Mouse (Mus musculus) CH12.LX (cell line): ENCODE data around the gene Mapk8ip1.

Experiments
- CTCF ChIP-seq, 2 experiments: IDR thresholded peaks in 1 of 2; conservative IDR thresholded peaks in 1 of 2; 2 replicates each; pipeline ENCODE4 v1.5.1; 2011 to 2012; ENCODE audit warnings: low read depth in 2 of 2, low read length in 2 of 2, improper control_type of control experiment in 1 of 2, inconsistent platforms in 1 of 2, mild to moderate bottlenecking in 1 of 2, moderate library complexity in 1 of 2
- GABPA ChIP-seq: IDR thresholded peaks from 2 replicates; pipeline ENCODE4 v1.6.1; 2012; ENCODE audit warnings: low read depth, low read length, improper control_type of control experiment, inconsistent platforms; ENCODE audit not compliant: insufficient replicate concordance
- KAT2A ChIP-seq: IDR thresholded peaks from 2 replicates; pipeline ENCODE4 v1.6.1; 2012; ENCODE audit warnings: low read length, improper control_type of control experiment, inconsistent platforms; ENCODE audit not compliant: insufficient replicate concordance
- MAX ChIP-seq: IDR thresholded peaks from 2 replicates; pipeline ENCODE4 v1.6.1; 2011; ENCODE audit warnings: low read length, improper control_type of control experiment
- POLR2A ChIP-seq: IDR thresholded peaks from 2 replicates; pipeline ENCODE4 v1.6.1; 2011; ENCODE audit warnings: low read depth, mild to moderate bottlenecking, improper control_type of control experiment, low read length
- ZNF384 ChIP-seq: IDR thresholded peaks from 2 replicates; pipeline ENCODE4 v1.6.1; 2012; ENCODE audit warnings: low read depth, low read length, improper control_type of control experiment, inconsistent platforms

GRCm38 (mm10) chr2:92377320-92377719, 23.7 kb downstream of the Mapk8ip1 start:
- TF ChIP-seq CTCF (conservative IDR thresholded peaks at IDR 0.05 in 1 of 2, IDR thresholded peaks at IDR 0.05 in 1 of 2; ENCODE audit: low read depth in 2 of 2, low read length in 2 of 2) (no peak), KAT2A (no peak), POLR2A (no peak), MAX (no peak), GABPA (no peak), ZNF384 (no peak)
